Mouse (Mus musculus) CH12.LX (cell line): ENCODE results near the gene Gapvd1.

Experiments used
- BHLHE40 ChIP-seq: IDR thresholded peaks from 2 replicates; pipeline ENCODE4 v1.6.1; 2011; ENCODE audit warnings: mild to moderate bottlenecking, low read depth, low read length, improper control_type of control experiment
- CTCF ChIP-seq, 2 experiments: IDR thresholded peaks in 1 of 2; conservative IDR thresholded peaks in 1 of 2; 2 replicates each; pipeline ENCODE4 v1.5.1; 2011 to 2012; ENCODE audit warnings: low read depth in 2 of 2, low read length in 2 of 2, improper control_type of control experiment in 1 of 2, inconsistent platforms in 1 of 2, mild to moderate bottlenecking in 1 of 2, moderate library complexity in 1 of 2
- POLR2A ChIP-seq: IDR thresholded peaks from 2 replicates; pipeline ENCODE4 v1.6.1; 2011; ENCODE audit warnings: low read depth, mild to moderate bottlenecking, improper control_type of control experiment, low read length
- USF2 ChIP-seq: conservative IDR thresholded peaks from 2 replicates; pipeline ENCODE4 v1.6.1; 2011; ENCODE audit warnings: low read depth, low read length, improper control_type of control experiment

GRCm38 (mm10) chr2:34667820-34668219 lies 87.2 kb downstream of the Gapvd1 start:
- TF ChIP-seq CTCF (conservative IDR thresholded peaks at IDR 0.05 in 1 of 2, IDR thresholded peaks at IDR 0.05 in 1 of 2; ENCODE audit: low read depth in 2 of 2, low read length in 2 of 2) (no peak), USF2 (no peak), BHLHE40 (no peak), POLR2A (no peak)
